Mouse (Mus musculus) cerebellum, adult 18-20 months (tissue): ENCODE data around the gene Tgoln1.
A peak's percentile ranks its signal among the peaks of the same experiment; 100 is the strongest.

Experiments
- DNase-seq, 2 experiments: peaks; one replicate each; pipeline ENCODE4 v3.0.0; 2021

The Tgoln1 gene

GRCm38 (mm10) chr6:72627276-72627675 lies 10.5 kb upstream of the Tgoln1 start:
- DNase-seq = no peak

GRCm38 (mm10) chr6:72626391-72626790 lies 9.6 kb upstream of the Tgoln1 start:
- DNase-seq = no peak

- no peak for DNase-seq
Observed at GRCm38 (mm10) chr6:72623661-72624402, 7.0 kb upstream of the Tgoln1 start.

- DNase-seq = no peak
Observed at GRCm38 (mm10) chr6:72622917-72623316, 6.1 kb upstream of the Tgoln1 start.

GRCm38 (mm10) chr6:72620920-72621319 lies 4.1 kb upstream of the Tgoln1 start:
- no peak for DNase-seq

GRCm38 (mm10) chr6:72619734-72620532 lies 3.1 kb upstream of the Tgoln1 start:
- DNase-seq = no peak

GRCm38 (mm10) chr6:72615561-72616375 lies 1.0 kb downstream of the Tgoln1 start:
- DNase-seq = peak in 1 of 2 experiments; percentile 39

GRCm38 (mm10) chr6:72615151-72615550 lies 1.6 kb downstream of the Tgoln1 start:
- DNase-seq = no peak

GRCm38 (mm10) chr6:72610261-72610660 lies 6.5 kb downstream of the Tgoln1 start:
- DNase-seq = no peak

- no peak for DNase-seq
Observed at GRCm38 (mm10) chr6:72608662-72609184, 8.1 kb downstream of the Tgoln1 start.

GRCm38 (mm10) chr6:72607676-72608075 lies 9.1 kb downstream of the Tgoln1 start:
- DNase-seq = no peak

- no peak for DNase-seq
Observed at GRCm38 (mm10) chr6:72607060-72607459, 9.7 kb downstream of the Tgoln1 start.

GRCm38 (mm10) chr6:72604066-72604465 lies 12.7 kb downstream of the Tgoln1 start:
- DNase-seq = no peak

- DNase-seq = peak; percentile 76 to 81
Observed at GRCm38 (mm10) chr6:72601732-72602131, 15.1 kb downstream of the Tgoln1 start.

- DNase-seq = no peak
Observed at GRCm38 (mm10) chr6:72600771-72601170, 16.0 kb downstream of the Tgoln1 start.

- DNase-seq = no peak
Observed at GRCm38 (mm10) chr6:72600216-72600615, 16.6 kb downstream of the Tgoln1 start.

- peak in 1 of 2 experiments; percentile 41 for DNase-seq
Observed at GRCm38 (mm10) chr6:72598791-72599557, 17.8 kb downstream of the Tgoln1 start.

- peak; percentile 84 to 90 for DNase-seq
Observed at GRCm38 (mm10) chr6:72597956-72598753, 18.6 kb downstream of the Tgoln1 start, which contains the start of the genes Elmod3 and Retsat. Gene Elmod3 (minus strand): TSS chr6:72598413. Gene Retsat (plus strand): TSS chr6:72598475.

- DNase-seq = no peak
Observed at GRCm38 (mm10) chr6:72597083-72597874, 19.5 kb downstream of the Tgoln1 start.

GRCm38 (mm10) chr6:72593914-72594313 lies 22.9 kb downstream of the Tgoln1 start:
- no peak for DNase-seq
